Mouse (Mus musculus) megakaryocyte, embryonic 14.5 days (primary cell): ENCODE results near the gene Kif5c.

Experiments
- FLI1 ChIP-seq: IDR thresholded peaks from 2 replicates; pipeline ENCODE4 v1.6.1; 2012; ENCODE audit warnings: low read length, inconsistent platforms, mixed read lengths
- GATA1 ChIP-seq: IDR thresholded peaks from 3 replicates; pipeline ENCODE4 v1.6.1; 2012; ENCODE audit warnings: mixed read lengths, low read length, inconsistent platforms, borderline replicate concordance

DNA sequence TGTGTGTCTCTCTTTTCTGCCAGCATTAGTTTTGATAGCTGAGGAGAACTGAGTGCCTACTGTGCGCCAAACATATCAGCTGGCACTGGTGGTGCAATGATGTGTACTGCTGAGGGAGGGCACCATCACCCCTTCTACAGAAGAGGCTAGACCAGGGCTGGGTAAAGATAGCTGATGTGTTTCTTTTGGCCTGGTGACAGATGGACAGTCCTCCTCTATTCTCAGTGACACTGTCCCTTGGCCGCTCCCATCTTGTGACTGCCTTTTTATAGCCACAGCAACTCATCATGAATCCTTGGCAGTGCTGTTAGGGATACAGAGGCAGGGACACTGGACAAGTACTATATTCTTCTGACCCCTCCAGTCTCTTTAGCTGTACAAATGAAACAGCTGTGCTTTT, 35.8 kb upstream of the Kif5c start:
- TF ChIP-seq GATA1 (no peak), FLI1 (no peak)
